Mouse (Mus musculus): ENCODE results near the gene Calr. TPM values are rescaled to one million over a fixed set of nuclear protein-coding genes. Genes with fewer than 3 reads are reported as not detected.
A peak's percentile ranks its signal among the peaks of the same experiment; 100 is the strongest.

The Calr gene
- polyA plus RNA-seq, 1 experiment from 2014 or later, result 925 TPM

- WGBS, result 39% methylated on average over 6 of the region's 6 CpGs
- ATAC-seq (ENCODE audit: insufficient read depth, low FRiP score, low TSS enrichment) (no peak), DNase-seq (ENCODE audit: low spot score) (peak; percentile 18)
- Histone ChIP-seq H3K4me2 (ENCODE audit: low read depth) (peak overlapping the region; percentile 67), H3K27me3 (ENCODE audit: control insufficient read depth, insufficient read depth, low read length) (no peaks in the 10 kb centered on the region), H3K4me3 (ENCODE audit: low read depth, low read length) (peak overlapping the region; percentile 92), H3K36me3 (ENCODE audit: control insufficient read depth, insufficient read depth, low read length) (peaks cover 18% of the 10 kb centered on the region), H3K9ac (ENCODE audit: low read length) (peak overlapping the region; percentile 70), H3K27ac (ENCODE audit: low read depth, low read length) (peak overlapping the region; percentile 84), H3K4me1 (ENCODE audit: control insufficient read depth, insufficient read depth, low read length) (peaks cover 19% of the 10 kb centered on the region), H3K9me3 (ENCODE audit: control insufficient read depth, low read length) (no peaks in the 10 kb centered on the region)
These were observed 1.1 kb upstream of the Calr start for GRCm38 (mm10) chr8:84847684-84848435.

DNA sequence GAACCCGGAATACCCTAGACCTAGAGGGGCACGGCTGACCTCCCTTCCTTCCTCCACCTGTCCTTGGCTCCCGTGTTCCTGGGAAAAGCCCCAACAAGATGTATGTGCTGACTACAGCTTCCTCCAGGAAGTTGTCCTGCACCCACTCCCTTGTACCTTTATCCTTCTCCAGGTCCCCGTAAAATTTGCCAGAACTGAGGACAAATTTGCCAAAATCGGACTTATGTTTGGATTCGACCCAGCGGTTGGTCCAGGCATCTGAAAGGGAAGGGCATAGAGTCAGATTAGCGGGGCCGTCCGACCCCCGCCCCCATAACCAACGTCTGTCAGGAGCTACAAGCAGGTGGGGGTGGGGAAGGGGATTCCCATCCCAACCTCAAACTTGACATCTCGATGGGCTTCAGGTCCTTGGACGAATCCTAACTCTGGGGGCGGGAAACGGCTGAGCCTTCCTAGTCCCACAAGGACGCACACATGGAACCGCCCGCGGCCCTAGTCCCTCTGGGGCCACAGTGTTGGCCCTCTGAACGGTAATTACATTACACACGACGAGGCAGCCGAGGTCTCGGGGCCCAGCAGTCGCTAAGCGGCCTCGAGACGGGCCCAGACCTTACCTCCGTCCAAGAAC is 526 bp downstream of the Calr start:
- no peaks in the 10 kb centered on the region for H3K27me3 ChIP-seq (ENCODE audit: control insufficient read depth, insufficient read depth, low read length)
- no peak for DNase-seq (ENCODE audit: low spot score)
- peak overlapping the region; percentile 92 for H3K4me3 ChIP-seq (ENCODE audit: low read depth, low read length)
- peak overlapping the region; percentile 96 for H3K9ac ChIP-seq (ENCODE audit: low read length)
- peaks cover 28% of the 10 kb centered on the region for H3K36me3 ChIP-seq (ENCODE audit: control insufficient read depth, insufficient read depth, low read length)
- WGBS, result under 1% methylated on average over 30 of the region's 30 CpGs
- H3K4me2 ChIP-seq (ENCODE audit: low read depth), result peak overlapping the region; percentile 85
- peaks cover 19% of the 10 kb centered on the region for H3K4me1 ChIP-seq (ENCODE audit: control insufficient read depth, insufficient read depth, low read length)
- peak overlapping the region; percentile 61; the same call in 1 of the 2 replicates for H3K27ac ChIP-seq (ENCODE audit: low read depth, low read length)
- H3K9me3 ChIP-seq (ENCODE audit: control insufficient read depth, low read length), result no peaks in the 10 kb centered on the region
- ATAC-seq (ENCODE audit: insufficient read depth, low FRiP score, low TSS enrichment), result peak; percentile 8

DNA sequence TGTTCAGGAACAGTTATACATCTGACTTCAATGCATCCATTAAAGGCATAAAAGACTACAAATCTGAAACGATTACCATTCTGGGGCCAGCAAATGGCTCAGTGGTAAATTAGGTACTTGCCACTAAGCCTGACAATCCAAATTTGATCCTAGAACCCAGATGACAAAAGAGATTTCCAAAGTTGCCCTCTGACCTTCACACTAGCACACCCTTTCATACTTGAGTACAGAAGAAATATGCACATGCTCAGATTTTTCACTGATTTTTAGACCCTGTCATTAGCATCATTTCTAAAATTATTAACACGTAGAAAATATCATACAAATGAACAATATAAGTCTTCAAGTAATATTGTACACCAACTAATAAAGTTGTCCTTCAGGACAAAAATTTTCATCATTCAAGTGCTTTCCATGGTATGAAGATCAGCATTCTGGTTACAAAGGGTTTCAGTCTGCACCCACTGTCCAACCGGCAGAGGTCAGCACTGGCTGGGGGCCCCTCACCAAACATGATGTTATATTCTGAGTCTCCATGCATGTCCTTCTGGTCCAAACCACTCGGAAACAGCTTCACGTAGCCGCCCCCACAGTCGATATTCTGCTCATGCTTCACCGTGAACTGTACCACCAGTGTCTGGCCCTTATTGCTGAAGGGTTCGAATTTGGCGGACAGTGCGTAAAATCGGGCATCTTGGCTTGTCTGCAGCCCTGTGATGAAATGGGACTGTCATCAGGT is 1.2 kb downstream of the Calr start:
- ATAC-seq (ENCODE audit: insufficient read depth, low FRiP score, low TSS enrichment), result no peak
- H3K36me3 ChIP-seq (ENCODE audit: control insufficient read depth, insufficient read depth, low read length), result peaks cover 28% of the 10 kb centered on the region
- WGBS, result 20% methylated on average over 12 of the region's 12 CpGs

GRCm38 (mm10) chr8:84844397-84845070 is 2.2 kb downstream of the Calr start:
- Histone ChIP-seq H3K4me2 (ENCODE audit: low read depth) (peak overlapping the region; percentile 85), H3K9me3 (ENCODE audit: control insufficient read depth, low read length) (no peaks in the 10 kb centered on the region), H3K9ac (ENCODE audit: low read length) (no peak overlapping the region), H3K4me3 (ENCODE audit: low read depth, low read length) (peak overlapping the region; percentile 92), H3K36me3 (ENCODE audit: control insufficient read depth, insufficient read depth, low read length) (peaks cover 28% of the 10 kb centered on the region), H3K27ac (ENCODE audit: low read depth, low read length) (no peak overlapping the region), H3K4me1 (ENCODE audit: control insufficient read depth, insufficient read depth, low read length) (peaks cover 19% of the 10 kb centered on the region), H3K27me3 (ENCODE audit: control insufficient read depth, insufficient read depth, low read length) (no peaks in the 10 kb centered on the region)
- no peak for ATAC-seq (ENCODE audit: insufficient read depth, low FRiP score, low TSS enrichment)
- 92% methylated on average over 9 of the region's 9 CpGs for WGBS
- DNase-seq (ENCODE audit: low spot score), result no peak

More for the DNA sequence above, 1.2 kb downstream of the Calr start:
- DNase-seq (ENCODE audit: low spot score), result peak; percentile 48
- peak overlapping the region; percentile 92 for H3K4me3 ChIP-seq (ENCODE audit: low read depth, low read length)
- H3K27ac ChIP-seq (ENCODE audit: low read depth, low read length), result 0 out of 2 replicates have a peak overlapping the region, but pooled peaks have one; percentile 29
- H3K9ac ChIP-seq (ENCODE audit: low read length), result peak overlapping the region; percentile 96
- H3K4me1 ChIP-seq (ENCODE audit: control insufficient read depth, insufficient read depth, low read length), result peaks cover 19% of the 10 kb centered on the region
- H3K9me3 ChIP-seq (ENCODE audit: control insufficient read depth, low read length), result no peaks in the 10 kb centered on the region
- H3K4me2 ChIP-seq (ENCODE audit: low read depth), result peak overlapping the region; percentile 85
- H3K27me3 ChIP-seq (ENCODE audit: control insufficient read depth, insufficient read depth, low read length), result no peaks in the 10 kb centered on the region

DNA sequence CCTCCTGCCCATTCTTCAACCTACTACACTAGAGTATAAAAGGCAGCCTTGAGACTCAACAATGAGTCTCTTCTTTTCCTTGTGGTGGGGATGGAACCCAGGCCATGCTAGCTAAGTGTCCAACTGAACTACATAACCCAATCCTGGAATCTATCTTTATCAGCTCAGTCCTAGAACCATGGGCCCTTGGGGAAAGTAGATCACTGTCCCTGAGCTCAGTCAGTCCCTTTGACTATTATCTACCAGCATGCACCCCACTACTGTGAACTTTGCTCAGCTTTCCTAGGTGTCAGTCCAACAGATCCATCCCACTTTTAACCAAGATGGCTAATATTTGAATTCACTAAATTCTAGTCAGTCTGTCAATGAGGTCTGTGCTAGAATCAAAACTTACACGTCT is 5.2 kb downstream of the Calr start:
- peaks cover 34% of the 10 kb centered on the region for H3K36me3 ChIP-seq (ENCODE audit: control insufficient read depth, insufficient read depth, low read length)
- H3K4me3 ChIP-seq (ENCODE audit: low read depth, low read length), result no peak overlapping the region
- H3K4me1 ChIP-seq (ENCODE audit: control insufficient read depth, insufficient read depth, low read length), result peaks cover 19% of the 10 kb centered on the region; the same call in 1 of the 2 replicates
- H3K4me2 ChIP-seq (ENCODE audit: low read depth), result no peak overlapping the region
- no peaks in the 10 kb centered on the region for H3K27me3 ChIP-seq (ENCODE audit: control insufficient read depth, insufficient read depth, low read length)
- no peak overlapping the region for H3K9ac ChIP-seq (ENCODE audit: low read length)
- no peaks in the 10 kb centered on the region for H3K9me3 ChIP-seq (ENCODE audit: control insufficient read depth, low read length)
- no peak overlapping the region for H3K27ac ChIP-seq (ENCODE audit: low read depth, low read length)
- DNase-seq (ENCODE audit: low spot score) (no peak), ATAC-seq (ENCODE audit: insufficient read depth, low FRiP score, low TSS enrichment) (no peak)
- 82% methylated on average over 1 of the region's 1 CpGs for WGBS

- H3K27me3 ChIP-seq (ENCODE audit: control insufficient read depth, insufficient read depth, low read length), result no peaks in the 10 kb centered on the region
- H3K9ac ChIP-seq (ENCODE audit: low read length), result peak within 1 kb of the TSS; percentile 90
- peak within 1 kb of the TSS; percentile 58 for H3K4me2 ChIP-seq (ENCODE audit: low read depth)
- H3K9me3 ChIP-seq (ENCODE audit: control insufficient read depth, low read length), result no peaks in the 10 kb centered on the region
- under 1% methylated on average over 46 of the region's 55 CpGs for WGBS
- H3K36me3 ChIP-seq (ENCODE audit: control insufficient read depth, insufficient read depth, low read length), result peaks cover 34% of the 10 kb centered on the region
- H3K4me3 ChIP-seq (ENCODE audit: low read depth, low read length), result peak within 1 kb of the TSS; percentile 92
- peak within 1 kb of the TSS; percentile 87 for H3K27ac ChIP-seq (ENCODE audit: low read depth, low read length)
- ATAC-seq (ENCODE audit: insufficient read depth, low FRiP score, low TSS enrichment), result peak; percentile 92
- DNase-seq (ENCODE audit: low spot score), result peak; percentile 93
- H3K4me1 ChIP-seq (ENCODE audit: control insufficient read depth, insufficient read depth, low read length), result peaks cover 19% of the 10 kb centered on the region; the same call in 1 of the 2 replicates
These were observed 6.3 kb downstream of the Calr start, which contains the start of gene Rad23a for GRCm38 (mm10) chr8:84840248-84840999. Rad23a (minus strand) TSS chr8:84840665.

DNA sequence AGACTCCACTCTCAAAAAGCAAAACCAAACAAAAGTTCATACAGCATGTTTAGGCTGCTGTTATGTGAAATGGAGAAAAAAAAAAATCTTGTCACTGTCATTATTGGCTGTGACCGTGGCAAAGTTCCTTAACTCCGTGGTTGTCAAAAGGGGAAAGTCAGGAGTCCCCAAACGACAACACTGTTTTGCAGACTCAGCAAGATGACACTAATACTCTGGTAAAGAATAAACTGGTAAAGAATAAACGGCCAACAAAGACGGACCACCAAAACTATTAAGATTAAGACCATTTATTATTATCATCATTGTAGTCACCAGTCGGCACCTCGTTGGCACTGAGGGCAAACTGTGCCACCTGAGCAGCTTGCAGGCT is 6.9 kb downstream of the Calr start:
- WGBS, result 6% methylated on average over 7 of the region's 7 CpGs
- H3K27ac ChIP-seq (ENCODE audit: low read depth, low read length), result peak overlapping the region; percentile 87
- peaks cover 36% of the 10 kb centered on the region for H3K36me3 ChIP-seq (ENCODE audit: control insufficient read depth, insufficient read depth, low read length)
- peaks cover 13% of the 10 kb centered on the region; the same call in 1 of the 2 replicates for H3K4me1 ChIP-seq (ENCODE audit: control insufficient read depth, insufficient read depth, low read length)
- ATAC-seq (ENCODE audit: insufficient read depth, low FRiP score, low TSS enrichment) (no peak), DNase-seq (ENCODE audit: low spot score) (no peak)
- H3K9ac ChIP-seq (ENCODE audit: low read length), result peak overlapping the region; percentile 90
- no peaks in the 10 kb centered on the region for H3K9me3 ChIP-seq (ENCODE audit: control insufficient read depth, low read length)
- H3K27me3 ChIP-seq (ENCODE audit: control insufficient read depth, insufficient read depth, low read length), result no peaks in the 10 kb centered on the region
- peak overlapping the region; percentile 58 for H3K4me2 ChIP-seq (ENCODE audit: low read depth)
- peak overlapping the region; percentile 92 for H3K4me3 ChIP-seq (ENCODE audit: low read depth, low read length)
